14 mouse cellular contexts compared by ENCODE assay signal in the genomic region with DNA sequence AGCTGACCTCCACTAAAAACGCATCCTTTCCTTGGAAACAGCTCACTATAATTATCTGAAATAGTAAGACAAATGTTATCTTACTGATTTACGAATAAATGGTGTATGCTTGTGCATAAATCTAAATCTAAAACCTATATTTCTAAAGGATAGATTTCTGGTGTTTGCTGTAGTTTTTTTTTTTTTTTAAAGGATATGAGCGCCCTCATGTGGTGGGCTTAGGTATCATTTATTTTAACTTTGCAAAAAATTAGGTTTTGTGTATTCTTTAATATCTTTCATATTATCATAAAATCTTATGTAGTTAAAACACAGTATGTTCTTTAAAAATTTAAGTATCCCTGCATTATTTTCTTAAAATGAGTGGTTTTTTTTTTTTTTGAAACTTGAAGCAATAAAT. TPM values are rescaled to one million over a fixed set of nuclear protein-coding genes. Genes with fewer than 3 reads are reported as not detected.
DNase-seq lines count a peak whose midpoint lies in the region; ATAC-seq and TF ChIP-seq lines count a peak whose summit lies in the region.
"Had no signal": no experiment of that assay in that cellular context is flagged by ENCODE, and none has a peak within 500 bp of the region (broad histone marks: within the 10 kb centered on the region; RNA-seq: fewer than 3 reads in every experiment).

No protein-coding gene starts in this region.

- H3K4me1 ChIP-seq in hindbrain, postnatal 0 days (ENCODE audit: insufficient read depth, low read length), result no peaks in the 10 kb centered on the region
- no peaks in the 10 kb centered on the region for H3K4me1 ChIP-seq in hindbrain, embryonic 12.5 days
- H3K4me1 ChIP-seq in limb, embryonic 10.5 days, result no peaks in the 10 kb centered on the region
- H3K4me1 ChIP-seq: heart, embryonic 12.5 days; intestine, embryonic 15.5 days had no signal

- peaks cover 14% of the 10 kb centered on the region; the same call in 1 of the 2 replicates for H3K36me3 ChIP-seq in hindbrain, postnatal 0 days (ENCODE audit: insufficient read depth, low read length)
- peaks cover 22% of the 10 kb centered on the region for H3K36me3 ChIP-seq in hindbrain, embryonic 12.5 days
- peaks cover 44% of the 10 kb centered on the region for H3K36me3 ChIP-seq in limb, embryonic 10.5 days
- H3K36me3 ChIP-seq: intestine, embryonic 15.5 days had no signal

- H3K27ac ChIP-seq in hindbrain, postnatal 0 days, result no peak overlapping the region
- H3K27ac ChIP-seq in hindbrain, embryonic 12.5 days, result no peak overlapping the region
- H3K27ac ChIP-seq in limb, embryonic 10.5 days, result no peak overlapping the region
- H3K27ac ChIP-seq: intestine, embryonic 15.5 days had no signal

- H3K27me3 ChIP-seq in hindbrain, postnatal 0 days (ENCODE audit: insufficient read depth, low read length), result no peaks in the 10 kb centered on the region
- no peaks in the 10 kb centered on the region for H3K27me3 ChIP-seq in hindbrain, embryonic 12.5 days
- no peaks in the 10 kb centered on the region for H3K27me3 ChIP-seq in limb, embryonic 10.5 days (ENCODE audit: low read depth, poor library complexity, severe bottlenecking)
- H3K27me3 ChIP-seq: heart, embryonic 12.5 days; intestine, embryonic 15.5 days had no signal

- DNase-seq in hindbrain, postnatal 0 days (ENCODE audit: low spot score), result no peak
- peak; percentile 47 for DNase-seq in 3T3-L1 (ENCODE audit: low read depth, low spot score)
- DNase-seq in CD4-positive helper T cell, adult 2 months (ENCODE audit: low read depth, low spot score), result peak; percentile 24
- peak; percentile 10 for DNase-seq in brain, adult 2 months (ENCODE audit: low read depth, low spot score)
- DNase-seq in spleen, postnatal 14 days (ENCODE audit: low spot score in 2 of 2), result no peak
- DNase-seq in thymus, adult 18-20 months, result no peak
- no peak for DNase-seq in limb, embryonic 10.5 days (ENCODE audit: low spot score)
- DNase-seq: adrenal gland, postnatal 36 days; cerebellum, adult 9-10 months; left cerebral cortex, postnatal 4 days; lung, postnatal 14 days had no signal

- H3K9ac ChIP-seq in hindbrain, postnatal 0 days (replicated peaks; ENCODE audit: low read length), result no peak overlapping the region
- no peak overlapping the region for H3K9ac ChIP-seq in hindbrain, embryonic 12.5 days
- H3K9ac ChIP-seq: heart, embryonic 12.5 days; intestine, embryonic 15.5 days had no signal

- no peak overlapping the region for H3K4me3 ChIP-seq in hindbrain, postnatal 0 days (ENCODE audit: low read length)
- no peak overlapping the region for H3K4me3 ChIP-seq in hindbrain, embryonic 12.5 days
- H3K4me3 ChIP-seq in limb, embryonic 10.5 days, result no peak overlapping the region
- H3K4me3 ChIP-seq: heart, embryonic 12.5 days; intestine, embryonic 15.5 days had no signal

- H3K9me3 ChIP-seq in hindbrain, postnatal 0 days (ENCODE audit: low read length), result no peaks in the 10 kb centered on the region
- no peaks in the 10 kb centered on the region for H3K9me3 ChIP-seq in hindbrain, embryonic 12.5 days (replicated peaks)
- H3K9me3 ChIP-seq in limb, embryonic 10.5 days (replicated peaks), result no peaks in the 10 kb centered on the region
- H3K9me3 ChIP-seq: heart, embryonic 12.5 days; intestine, embryonic 15.5 days had no signal

- peak; percentile 53 for TF ChIP-seq CTCF in hindbrain, postnatal 0 days (IDR thresholded peaks at IDR 0.05; ENCODE audit: low read depth)

- 52% methylated on average over 3 of the region's 3 CpGs for WGBS in hindbrain, postnatal 0 days
- WGBS in hindbrain, embryonic 12.5 days, result 59% methylated on average over 3 of the region's 3 CpGs
- 59% methylated on average over 3 of the region's 3 CpGs for WGBS in limb, embryonic 10.5 days

- H3K4me2 ChIP-seq in hindbrain, postnatal 0 days (ENCODE audit: low read depth, low read length), result no peak overlapping the region
- no peak overlapping the region for H3K4me2 ChIP-seq in hindbrain, embryonic 12.5 days (replicated peaks)
- H3K4me2 ChIP-seq: heart, embryonic 12.5 days; intestine, embryonic 15.5 days had no signal

- no peak for ATAC-seq in hindbrain, postnatal 0 days
- ATAC-seq in hindbrain, embryonic 12.5 days (ENCODE audit: low FRiP score), result no peak
- ATAC-seq: intestine, embryonic 15.5 days had no signal

RNA-seq across cellular contexts. Expression of a gene that starts 12.1 kb away (rescaled TPM):
- total RNA-seq in hindbrain, postnatal 0 days (2014; rRNA removed), result 13.3 and 14.8 TPM in 2 replicates
- 6.3 and 6.8 TPM in 2 replicates for polyA plus RNA-seq in hindbrain, postnatal 0 days (2015; fragmentation: Nextera tagmentation; extraction: Ambion mirVana)
- polyA plus RNA-seq in hindbrain, embryonic 12.5 days (2016; fragmentation: Nextera tagmentation; extraction: Ambion mirVana), result 19.2 and 20.4 TPM in 2 replicates
- 23.1 and 25.4 TPM in 2 replicates for polyA plus RNA-seq in limb, embryonic 10.5 days (2016; fragmentation: Nextera tagmentation; extraction: Ambion mirVana)

RNA-seq across cellular contexts. Expression of a gene that starts 12.3 kb away (rescaled TPM):
- total RNA-seq in hindbrain, postnatal 0 days (2014; rRNA removed), result 3.1 and 4.6 TPM in 2 replicates
- polyA plus RNA-seq in hindbrain, postnatal 0 days (2015; fragmentation: Nextera tagmentation; extraction: Ambion mirVana), result 4.1 and 5.1 TPM in 2 replicates
- polyA plus RNA-seq in hindbrain, embryonic 12.5 days (2016; fragmentation: Nextera tagmentation; extraction: Ambion mirVana), result 6.3 and 8.1 TPM in 2 replicates
- polyA plus RNA-seq in limb, embryonic 10.5 days (2016; fragmentation: Nextera tagmentation; extraction: Ambion mirVana), result 4.5 and 5.2 TPM in 2 replicates

Comparison
In these comparisons a context has a peak if more than half of its experiments do, and no peak if none do; other contexts are left out.
1. DNase-seq: peak in 3T3-L1 (single experiment), CD4-positive helper T cell, adult 2 months (single experiment) and brain, adult 2 months (single experiment); none in hindbrain, postnatal 0 days (single experiment), spleen, postnatal 14 days (0 of 2), thymus, adult 18-20 months (0 of 2) and limb, embryonic 10.5 days (single experiment).